Mouse (Mus musculus): ENCODE data around the gene Galt.
"Not testable (repeated sequence)": the region's sequence is repeated elsewhere in the genome, so short reads cannot be mapped to it uniquely, and the experiment has no call there.

Galt gene

GRCm38 (mm10) chr4:41740380-41741157, 14.5 kb upstream of the Galt start:
- DNase-seq: peak; percentile 93

DNA sequence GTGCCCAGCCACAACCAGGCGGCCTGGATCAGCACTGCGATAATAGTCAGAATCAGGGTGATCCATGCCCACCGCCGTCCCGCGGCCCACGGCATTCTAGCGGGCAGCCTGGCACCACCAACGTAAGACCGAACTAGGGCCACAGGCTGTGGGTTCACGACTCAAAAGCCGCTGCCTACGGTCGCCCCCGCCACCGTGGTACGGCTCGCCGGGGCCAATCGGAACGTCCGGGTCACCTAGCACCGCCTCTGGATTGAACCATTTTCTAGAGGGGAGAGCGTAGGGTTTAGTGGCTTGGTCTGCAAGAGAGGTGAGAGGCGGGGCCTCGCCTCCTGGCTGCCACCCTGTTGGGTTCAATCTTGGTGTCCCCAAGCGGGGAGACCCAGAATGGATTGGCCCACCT, 13.9 kb upstream of the Galt start:
- DNase-seq: peak; percentile 100

DNA sequence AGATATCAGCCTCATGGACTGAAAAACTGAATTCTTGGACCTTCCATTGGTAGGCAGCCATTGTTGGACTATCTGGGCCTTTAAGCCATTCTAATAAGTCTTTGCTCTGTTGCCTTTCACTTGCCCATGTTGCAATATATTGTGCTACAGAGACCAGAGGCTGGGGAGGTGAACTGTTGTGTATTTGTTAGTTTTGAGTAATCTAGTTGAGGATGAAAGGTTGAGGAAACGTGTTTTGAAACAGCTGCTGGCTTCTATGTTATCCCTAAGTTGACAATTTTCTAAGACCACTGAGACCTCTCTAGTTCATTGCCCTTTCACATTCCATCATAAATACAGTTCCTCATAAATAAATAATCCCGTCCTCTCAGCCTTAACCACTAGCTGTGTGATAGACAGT, 10.9 kb upstream of the Galt start:
- no peak for DNase-seq

DNA sequence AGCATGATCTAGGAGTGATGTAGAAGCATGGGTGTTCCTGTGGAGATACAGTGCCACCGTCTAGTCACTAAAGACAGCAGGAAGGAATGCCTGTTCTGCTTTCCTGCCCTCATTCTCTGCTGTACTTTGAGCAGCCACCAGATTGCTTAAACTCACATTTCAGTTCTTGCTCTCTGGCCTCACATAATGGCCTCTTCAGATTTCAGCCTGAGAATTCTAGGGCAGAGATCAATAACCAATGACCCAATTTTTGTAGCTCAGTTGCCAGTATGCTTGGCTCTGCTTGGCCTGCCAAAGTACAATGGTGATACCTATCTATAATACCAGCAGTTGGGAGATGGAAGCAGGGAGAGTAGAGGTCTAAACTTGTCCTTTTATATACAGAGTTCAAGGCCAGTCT, 10.0 kb upstream of the Galt start:
- no peak for DNase-seq

DNA sequence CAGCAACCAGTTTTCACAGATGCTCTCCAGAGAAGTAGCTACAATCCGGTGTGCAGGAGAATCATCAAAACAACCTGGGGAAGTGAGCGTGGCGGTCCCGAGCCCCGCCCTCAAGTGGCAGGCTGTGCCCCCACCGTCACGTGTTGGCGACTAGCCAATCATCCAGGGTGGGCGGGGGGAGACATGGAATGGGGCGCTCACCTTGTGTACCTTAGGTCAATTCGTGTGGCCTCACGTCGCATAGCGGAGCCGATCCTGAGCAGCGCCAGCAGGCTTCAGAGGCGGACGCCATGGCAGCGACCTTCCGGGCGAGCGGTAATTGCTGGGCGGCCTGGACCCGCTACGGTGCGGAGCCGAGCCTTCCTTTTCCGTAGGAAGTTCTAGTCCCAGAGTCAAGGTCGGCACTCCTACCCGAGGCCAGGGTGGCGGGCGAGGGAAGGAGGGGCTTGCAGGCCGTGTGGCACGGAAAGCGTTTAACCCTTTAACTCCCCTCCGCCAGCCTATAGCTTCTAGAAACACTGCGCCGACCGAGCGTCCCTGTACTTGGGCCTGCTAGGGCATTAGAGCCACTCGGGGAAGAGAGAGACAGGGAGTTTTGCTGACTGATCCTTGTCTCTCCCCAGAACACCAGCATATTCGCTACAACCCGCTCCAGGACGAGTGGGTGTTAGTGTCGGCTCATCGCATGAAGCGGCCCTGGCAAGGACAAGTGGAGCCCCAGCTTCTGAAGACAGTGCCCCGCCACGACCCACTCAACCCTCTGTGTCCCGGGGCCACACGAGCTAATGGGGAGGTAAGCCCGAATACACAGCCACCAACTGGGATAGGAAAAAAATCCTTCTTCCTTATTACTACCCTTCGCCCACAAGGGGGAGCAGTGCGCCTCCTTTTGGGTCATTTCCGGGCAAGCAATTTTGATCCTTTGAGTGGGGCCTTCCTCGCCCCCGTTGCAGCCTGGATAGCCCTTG, 594 bp downstream of the Galt start, which contains the start of gene Sigmar1:
Gene Sigmar1, minus strand, starts transcription at position 820 of the 968 bp plus-strand sequence.
- peak; percentile 99 for DNase-seq

GRCm38 (mm10) chr4:41756440-41756839, 1.4 kb downstream of the Galt start:
- peak; percentile 95 for DNase-seq

- DNase-seq: no peak
Observed at GRCm38 (mm10) chr4:41757321-41757720, 2.3 kb downstream of the Galt start.

DNA sequence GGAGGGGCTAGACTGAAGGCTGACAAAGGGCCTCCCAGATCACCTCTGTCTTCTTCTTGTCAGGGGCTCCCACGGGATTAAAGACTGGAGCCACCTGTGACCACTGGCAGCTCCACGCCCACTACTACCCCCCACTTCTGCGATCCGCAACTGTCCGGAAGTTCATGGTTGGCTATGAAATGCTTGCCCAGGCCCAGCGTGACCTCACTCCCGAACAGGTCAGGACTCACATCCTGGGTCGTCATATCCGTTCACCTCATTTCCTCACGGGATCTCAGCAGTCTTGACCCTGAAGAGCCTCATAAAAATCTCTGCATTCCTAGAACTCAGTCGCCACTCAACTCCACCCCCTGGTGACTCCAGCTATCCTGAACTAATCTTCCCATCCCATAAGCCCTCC, 3.0 kb downstream of the Galt start:
- DNase-seq: peak; percentile 94

- DNase-seq: peak; percentile 88
Observed at GRCm38 (mm10) chr4:41758701-41759100, 3.7 kb downstream of the Galt start.

GRCm38 (mm10) chr4:41759206-41759605, 4.2 kb downstream of the Galt start:
- DNase-seq: peak; percentile 95

DNA sequence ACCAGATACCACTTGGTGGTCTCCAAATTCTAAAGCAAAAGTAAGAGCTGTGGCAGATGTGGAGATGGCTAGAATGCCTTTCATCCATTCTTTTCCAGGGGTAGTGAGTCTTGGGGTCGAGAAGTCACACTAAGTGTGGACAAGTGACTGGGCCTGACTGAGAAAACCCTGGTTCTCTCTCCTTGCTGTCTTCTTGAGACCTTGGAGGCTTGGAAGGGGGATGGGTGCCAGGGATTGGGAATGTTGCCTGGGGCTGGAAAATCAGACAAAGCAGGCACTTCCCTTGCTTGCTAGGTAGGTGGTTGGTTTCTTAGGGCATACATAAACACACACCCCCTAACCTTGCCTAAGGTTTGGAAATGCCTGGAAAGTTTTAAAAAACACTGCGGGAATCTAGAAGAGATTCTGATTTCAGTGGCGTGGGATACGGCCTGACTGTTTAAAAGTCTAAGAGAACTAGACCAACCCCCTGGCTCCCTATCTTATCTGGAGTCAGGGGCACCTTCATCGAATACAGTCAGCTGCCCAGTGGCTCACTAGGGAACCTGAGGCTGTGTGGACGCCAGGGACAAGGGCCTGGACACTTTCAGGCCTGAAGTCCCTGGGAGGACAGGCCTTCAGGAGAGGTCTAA, 4.7 kb downstream of the Galt start:
- DNase-seq: peak; percentile 85

DNA sequence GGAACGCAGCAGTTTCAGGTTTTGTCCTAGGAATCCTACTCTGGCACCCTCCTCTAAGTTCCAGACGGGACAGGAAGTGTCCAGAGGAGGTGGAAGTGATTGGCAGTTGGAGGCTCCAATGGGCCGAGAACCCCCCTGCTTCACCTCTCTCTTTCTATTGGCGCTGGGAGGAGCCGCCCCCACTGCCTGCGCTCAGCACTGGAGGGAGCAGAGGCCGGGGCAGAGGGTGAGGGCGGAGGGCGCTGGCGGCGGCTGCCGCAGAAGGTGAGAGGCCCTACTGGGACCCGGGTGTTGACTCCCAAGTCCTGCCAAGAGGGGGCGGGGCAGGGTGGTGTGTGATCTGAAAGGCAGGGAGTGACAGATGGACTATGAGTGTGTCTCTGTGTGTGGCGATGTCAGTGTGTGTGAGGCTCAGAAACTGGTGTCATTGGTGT, 5.3 kb downstream of the Galt start:
- peak; percentile 100 for DNase-seq

GRCm38 (mm10) chr4:41760911-41761310, 5.9 kb downstream of the Galt start:
- DNase-seq: peak; percentile 94

GRCm38 (mm10) chr4:41761680-41762079, 6.7 kb downstream of the Galt start:
- DNase-seq: no peak

- peak; percentile 95 for DNase-seq
Observed at GRCm38 (mm10) chr4:41762099-41762687, 7.2 kb downstream of the Galt start.

DNA sequence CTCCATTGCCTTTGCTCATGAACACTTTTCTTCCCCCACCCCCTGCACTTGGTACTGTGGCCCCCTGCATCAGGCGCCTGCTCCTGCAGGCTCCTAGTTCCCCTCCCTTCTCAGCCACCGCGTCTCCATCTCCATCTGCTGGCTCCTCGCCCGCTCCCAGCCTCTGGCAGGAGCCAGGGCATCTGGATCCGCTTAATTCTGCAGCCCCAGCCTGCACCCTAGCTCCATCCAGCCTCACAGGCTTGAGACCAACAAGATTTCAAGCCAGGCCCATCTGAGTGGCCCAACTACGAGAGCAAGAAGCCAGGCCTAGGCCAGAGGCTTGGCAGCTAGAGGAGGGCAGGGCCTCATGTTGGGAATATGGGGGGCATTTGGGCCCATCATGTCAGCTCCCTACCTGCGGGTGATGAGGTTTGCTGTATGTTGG, 7.7 kb downstream of the Galt start:
- DNase-seq: peak; percentile 98

GRCm38 (mm10) chr4:41763176-41763575, 8.1 kb downstream of the Galt start:
- DNase-seq: not testable (repeated sequence)

- peak; percentile 88 for DNase-seq
Observed at GRCm38 (mm10) chr4:41767301-41767700, 12.3 kb downstream of the Galt start.

DNA sequence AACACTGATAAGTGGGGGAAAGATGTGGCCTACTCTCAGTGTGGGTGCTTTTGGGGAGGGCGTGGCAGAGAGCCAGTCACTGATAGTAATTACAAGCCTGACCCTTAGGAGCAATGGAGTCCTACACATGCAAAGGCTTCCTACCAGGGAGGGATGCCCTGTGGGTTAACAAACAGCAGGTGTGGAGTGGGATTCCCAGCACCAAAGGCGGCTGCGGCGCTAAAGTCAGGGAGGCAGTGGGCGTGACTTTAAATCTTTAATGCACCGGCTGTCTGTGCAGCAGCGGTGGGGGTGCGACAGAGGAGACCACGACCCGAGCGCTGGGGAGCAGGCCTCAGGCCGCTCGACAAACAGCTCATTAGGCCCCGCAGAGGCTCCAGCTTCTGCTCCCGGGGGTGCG, 17.9 kb downstream of the Galt start:
- DNase-seq: peak; percentile 94

GRCm38 (mm10) chr4:41773502-41773901, 18.5 kb downstream of the Galt start:
- peak; percentile 99 for DNase-seq

GRCm38 (mm10) chr4:41774002-41774401, 19.0 kb downstream of the Galt start, which contains the start of gene Ccl27a:
TSS of gene Ccl27a (minus strand) at chr4:41774247.
- peak; percentile 98 for DNase-seq

DNA sequence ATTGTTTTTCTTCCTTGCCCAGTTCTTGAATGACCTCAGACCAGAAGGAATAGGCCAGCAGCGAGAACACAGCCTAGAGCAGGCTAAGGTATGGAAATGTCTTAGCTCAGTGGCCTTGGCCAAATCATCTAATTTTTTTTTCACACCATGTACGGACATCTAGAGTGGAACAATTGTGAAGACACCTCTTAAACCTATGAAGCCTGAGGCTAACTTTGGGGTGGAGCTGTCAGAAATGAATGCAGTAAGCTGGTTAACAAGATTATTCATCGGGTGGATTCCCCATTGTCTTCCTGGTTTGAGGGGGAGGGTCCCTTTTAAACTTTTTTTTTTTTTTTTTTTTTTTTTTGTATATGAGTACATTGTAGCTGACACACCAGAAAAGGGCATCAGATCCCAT, 19.5 kb downstream of the Galt start:
- DNase-seq: not testable (repeated sequence)

DNA sequence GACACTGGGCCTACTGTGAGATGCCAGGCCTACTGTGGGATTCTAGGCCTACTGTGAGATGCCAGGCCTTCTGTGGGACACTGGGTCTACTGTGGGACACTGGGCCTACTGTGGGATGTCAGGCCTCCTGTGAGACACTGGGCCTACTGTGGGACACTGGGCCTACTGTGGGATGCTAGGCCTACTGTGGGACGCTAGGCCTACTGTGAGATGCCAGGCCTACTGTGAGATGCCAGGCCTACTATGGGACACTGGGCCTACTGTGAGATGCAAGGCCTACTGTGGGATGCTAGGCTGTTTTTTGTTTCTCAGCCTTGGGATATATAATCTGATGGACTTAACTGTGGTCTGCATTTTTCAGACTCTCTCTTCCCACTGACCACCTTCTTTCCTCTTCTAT, 20.8 kb downstream of the Galt start:
- not testable (repeated sequence) for DNase-seq

Measured in heart, adult 11 months (tissue).